Mouse (Mus musculus) c-Kit-positive CD71-negative TER-119-negative erythroid progenitor cells, embryonic 14.5 days (primary cell): ENCODE results near the gene Olfr74.
"Not testable (repeated sequence)": the region's sequence is repeated elsewhere in the genome, so short reads cannot be mapped to it uniquely, and the experiment has no call there.

Experiments
- DNase-seq: peaks from one replicate; pipeline ENCODE4 v3.0.0-alpha.2; 2013; ENCODE audit warnings: low read depth

Olfr74 gene

DNA sequence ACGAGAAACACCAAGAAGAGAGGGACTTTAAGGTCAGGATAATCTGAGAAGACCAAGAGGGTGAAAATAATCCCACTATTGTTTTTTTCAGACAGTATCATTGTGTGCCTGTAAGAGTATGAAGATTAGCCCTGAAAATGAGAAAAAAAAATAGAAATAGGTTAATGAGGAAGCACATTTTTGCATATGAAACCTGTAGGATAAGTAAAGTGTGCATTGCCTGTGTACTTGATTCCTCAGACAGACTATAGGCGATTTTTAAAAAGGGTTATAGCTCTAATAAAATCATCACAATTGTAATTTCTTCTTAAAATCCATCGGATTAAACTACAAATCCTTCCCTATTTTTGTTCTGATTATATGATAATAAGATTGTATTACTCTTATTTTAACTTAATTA, at the start of gene Olfr74:
Olfr74 (minus strand) TSS at position 101 of the 400 bp plus-strand sequence.
- DNase-seq: no peak

DNA sequence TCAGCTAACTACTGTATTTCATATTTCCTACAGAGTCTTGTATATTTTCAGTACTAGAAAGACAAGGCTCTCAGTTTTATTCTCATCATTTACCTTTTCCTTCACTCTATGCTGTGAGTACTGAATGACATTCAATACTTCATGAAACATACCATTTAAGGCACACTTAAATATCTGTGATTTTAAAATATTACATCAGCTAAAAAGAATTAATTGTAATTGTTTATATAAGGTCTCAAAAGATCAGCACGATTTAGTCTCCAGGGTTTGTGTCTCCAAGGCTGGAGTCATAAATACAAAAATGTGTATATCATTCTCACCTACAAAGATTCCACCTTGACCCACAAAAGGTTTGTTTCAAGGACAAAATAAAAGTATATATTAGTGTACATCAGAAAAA, 48.0 kb upstream of the Olfr74 start, which contains the start of gene Olfr1161:
Olfr1161 (plus strand) TSS at position 301 of the 400 bp plus-strand sequence.
- DNase-seq: not testable (repeated sequence)

DNA sequence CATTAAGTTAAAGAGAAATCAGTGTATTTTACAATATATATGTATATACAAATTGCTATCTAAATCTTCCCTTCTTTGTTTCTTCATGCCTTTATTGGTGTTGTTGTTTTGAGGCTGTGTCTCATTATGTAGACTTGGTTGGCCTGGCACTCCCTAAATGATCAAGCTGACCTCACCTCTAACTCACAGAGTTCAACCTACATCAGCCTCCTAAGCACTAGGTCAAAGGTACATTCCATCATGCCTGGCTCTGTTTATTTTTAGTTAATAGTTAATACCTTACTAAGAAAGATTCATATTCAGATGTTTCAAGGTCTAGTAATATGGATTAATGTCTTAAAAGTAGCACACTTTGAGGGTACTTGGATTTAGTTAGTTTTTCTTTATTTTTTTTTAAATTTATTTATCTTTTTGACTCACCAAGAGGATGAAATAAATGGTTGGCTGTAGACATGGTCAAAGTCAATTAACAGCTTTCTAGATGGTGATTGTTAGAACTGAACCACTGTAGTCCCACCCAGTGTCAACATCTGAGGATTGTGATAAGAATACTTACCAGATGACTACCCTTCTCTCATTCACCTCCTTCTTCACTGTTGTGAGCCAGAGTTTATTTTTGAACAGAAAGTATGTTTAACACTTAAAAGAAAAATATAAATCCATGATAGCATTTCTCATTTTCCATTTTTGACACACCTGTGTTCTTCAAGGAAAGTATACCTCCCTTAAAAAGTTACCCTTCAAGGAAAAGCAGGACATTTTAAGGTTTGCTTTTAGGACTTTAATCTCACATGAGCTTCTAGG, 33.3 kb upstream of the Olfr74 start, which contains the start of gene Olfr1160:
Olfr1160 (minus strand) TSS at position 754 of the 804 bp plus-strand sequence.
- DNase-seq: no peak

DNA sequence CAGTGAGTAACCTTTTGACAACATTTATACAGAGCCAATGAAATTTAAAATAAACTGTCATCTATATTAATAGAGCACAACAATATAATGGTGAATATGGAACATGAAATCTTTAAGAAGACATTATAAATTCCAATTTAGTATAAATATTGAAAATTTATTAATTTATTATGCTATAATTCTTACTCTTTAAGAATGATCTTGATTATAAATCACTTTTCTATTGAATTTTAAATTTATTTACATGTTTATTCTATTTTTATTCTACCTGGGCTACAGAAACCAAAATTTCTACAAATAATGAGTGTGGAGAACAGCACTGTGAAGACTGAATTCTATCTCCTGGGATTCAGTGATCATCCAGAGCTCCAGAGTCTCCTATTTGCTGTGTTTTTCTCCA, 15.3 kb upstream of the Olfr74 start, which contains the start of gene Olfr1158:
Olfr1158 (plus strand) TSS at position 301 of the 400 bp plus-strand sequence.
- DNase-seq: no peak

DNA sequence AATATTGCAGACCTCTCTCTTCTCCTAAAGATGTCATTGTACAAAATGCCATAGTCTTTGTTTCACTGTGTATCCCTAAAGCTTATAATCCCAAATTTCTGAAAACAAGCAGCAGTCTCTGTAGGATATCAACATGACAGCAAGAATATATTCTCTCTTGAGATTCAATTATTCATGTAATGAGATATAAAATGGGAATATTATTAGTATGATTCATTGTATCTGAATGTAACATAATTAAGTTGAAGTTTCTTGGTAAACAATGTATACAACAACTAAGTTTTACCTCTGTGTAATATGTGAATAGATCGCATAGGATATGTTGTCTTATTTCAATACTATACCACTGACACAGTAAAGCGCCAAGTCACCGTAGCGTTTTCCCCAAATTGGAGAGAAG, 6.3 kb downstream of the Olfr74 start, which contains the start of gene Olfr1157:
Olfr1157 (minus strand) TSS at position 101 of the 400 bp plus-strand sequence.
- DNase-seq: no peak

DNA sequence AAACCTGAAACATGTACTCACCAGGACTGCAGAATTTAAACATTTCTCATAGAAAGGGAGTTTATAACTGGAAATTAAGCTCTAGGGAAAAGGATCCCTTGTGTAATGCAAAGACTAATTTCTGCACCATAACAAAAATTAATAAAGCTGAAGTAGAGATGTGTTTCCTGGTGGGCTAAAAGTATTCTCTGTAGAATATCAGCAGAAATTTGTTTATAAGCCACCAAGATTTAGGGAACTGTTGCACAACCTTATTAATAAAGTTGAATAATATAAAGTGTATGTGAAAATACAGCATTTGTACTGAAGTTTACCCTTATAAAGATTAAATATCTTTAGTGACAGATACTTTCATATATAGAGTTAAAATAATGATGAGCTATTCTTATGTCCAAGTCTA, 21.5 kb downstream of the Olfr74 start, which contains the start of gene Olfr1156:
Olfr1156 (minus strand) TSS at position 101 of the 400 bp plus-strand sequence.
- no peak for DNase-seq

DNA sequence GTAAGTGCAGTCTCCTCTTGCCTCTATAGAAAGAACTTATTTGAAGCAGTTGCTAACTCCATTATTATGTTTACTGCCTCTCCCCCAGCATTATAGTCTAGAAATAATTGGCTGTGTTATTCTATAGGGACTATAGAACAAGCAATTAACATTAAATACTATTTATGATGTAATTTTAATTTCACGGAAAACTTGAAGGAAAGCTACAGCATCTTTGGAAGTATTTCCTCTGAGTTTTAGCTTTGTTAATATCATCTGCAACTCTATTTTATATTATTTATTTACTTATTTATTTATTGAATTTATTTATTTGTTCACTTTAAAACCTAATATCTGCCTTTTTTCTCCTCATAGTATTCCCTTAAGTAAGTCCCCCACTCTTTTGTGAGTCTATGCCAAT, 29.4 kb downstream of the Olfr74 start, which contains the start of gene Olfr1155:
Olfr1155 (minus strand) TSS at position 101 of the 400 bp plus-strand sequence.
- no peak for DNase-seq
